Mouse (Mus musculus) central nervous system, embryonic 14 days (tissue): ENCODE measurements around the gene Vmn1r25. TPM values are rescaled to one million over a fixed set of nuclear protein-coding genes. Genes with fewer than 3 reads are reported as not detected.

Source experiments
- polyA plus RNA-seq: library from polyadenylated mRNA; depleted of rRNA; stranded (reverse); fragments of >200 nt; gene quantifications from 2 replicates; pipeline ENCODE4 v1.2.3, GENCODE M21; 2012; rRNA removed

The Vmn1r25 gene
- polyA plus RNA-seq = not detected in 2 replicates

DNA sequence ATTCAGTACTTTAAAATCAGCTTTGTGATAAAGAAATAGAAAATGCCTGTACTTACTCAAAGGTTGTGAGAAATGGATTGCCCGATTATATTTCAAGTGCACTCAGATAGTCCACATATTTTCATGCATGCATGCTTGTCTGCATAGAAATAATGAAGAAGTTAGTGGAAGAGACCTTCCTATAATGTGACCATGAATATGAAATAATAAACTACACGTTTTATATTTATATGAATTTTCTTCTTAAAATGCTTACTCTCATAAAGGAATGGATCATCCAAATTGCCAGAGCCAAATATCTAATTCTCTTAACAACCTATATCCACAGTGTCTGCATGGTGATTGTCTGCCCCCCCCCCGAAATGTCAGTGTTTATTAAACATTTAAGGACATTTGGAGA is at the start of gene Vmn1r25:
Vmn1r25 (minus strand) TSS at position 101 of the 400 bp plus-strand sequence.

DNA sequence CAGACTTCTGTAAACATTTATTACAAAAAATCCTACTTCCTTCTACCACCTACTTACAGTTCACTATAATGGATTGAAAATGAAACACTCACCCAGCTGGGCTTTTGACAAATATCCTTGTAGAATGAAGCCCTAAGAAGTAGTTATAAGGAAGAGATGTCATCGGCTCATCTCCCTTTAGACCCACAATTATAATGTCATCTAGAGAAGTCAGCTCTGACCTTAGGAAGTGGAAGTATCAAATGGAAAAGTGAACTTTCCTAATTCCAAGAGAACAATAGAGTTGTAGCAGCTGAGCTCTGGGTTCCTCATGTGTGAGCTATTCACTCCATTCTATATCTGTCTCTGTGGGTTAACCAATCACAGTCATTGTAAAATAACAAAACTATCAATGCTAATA is 34.4 kb upstream of the Vmn1r25 start, which contains the start of gene Vmn1r26:
Vmn1r26 (minus strand) TSS at position 101 of the 400 bp plus-strand sequence.

DNA sequence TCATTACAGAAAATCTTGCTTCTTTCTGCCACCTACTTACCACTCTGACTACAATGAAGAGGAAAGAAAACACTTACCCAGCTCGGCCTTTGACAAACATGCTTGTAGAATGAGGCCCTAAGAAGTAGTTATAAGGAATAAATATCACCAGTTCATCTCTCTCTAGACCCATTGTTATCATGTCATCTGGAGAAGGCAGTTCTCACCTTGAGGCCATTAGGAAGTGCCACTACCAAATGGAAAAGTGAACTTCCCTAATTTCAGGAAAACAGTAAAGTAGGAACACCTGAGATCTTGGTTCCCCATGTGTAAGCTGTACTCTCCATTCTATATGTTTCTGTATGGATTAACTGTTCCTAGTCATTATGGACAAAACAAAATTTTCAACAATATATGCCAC is 19.2 kb downstream of the Vmn1r25 start, which contains the start of gene Vmn1r24:
Vmn1r24 (minus strand) TSS at position 101 of the 400 bp plus-strand sequence.

Other genes with a start within 250 kb of the Vmn1r25 start
- gene Vopp1, start 155.7 kb downstream of the Vmn1r25 start, polyA plus RNA-seq = 143 and 148 TPM in 2 replicates
- gene Vmn1r21, start 130.5 kb downstream of the Vmn1r25 start, polyA plus RNA-seq = not detected in 2 replicates
- gene Vmn1r22, start 72.8 kb downstream of the Vmn1r25 start, polyA plus RNA-seq = not detected in 2 replicates
- gene Vmn1r23, start 54.0 kb downstream of the Vmn1r25 start, polyA plus RNA-seq = not detected in 2 replicates
- gene Vmn1r24, start 19.3 kb downstream of the Vmn1r25 start, polyA plus RNA-seq = not detected in 2 replicates
- not detected in 2 replicates for gene Vmn1r26, start 34.3 kb upstream of the Vmn1r25 start, polyA plus RNA-seq
- not detected in 2 replicates for gene Vmn1r27, start 238.0 kb upstream of the Vmn1r25 start, polyA plus RNA-seq